Mouse (Mus musculus) CH12.LX (cell line): ENCODE measurements around the gene Yjefn3. TPM values are rescaled to one million over a fixed set of nuclear protein-coding genes. Genes with fewer than 3 reads are reported as not detected.

ENCODE experiments used
- DNase-seq: peaks from one replicate; pipeline ENCODE4 v3.0.0-alpha.2; 2013; ENCODE audit errors: extremely low read depth
- H3K27ac ChIP-seq: 2 replicates; pipeline ENCODE4 v1.5.1; 2012; ENCODE audit warnings: low read depth, mild to moderate bottlenecking, control low read depth, moderate library complexity; ENCODE audit not compliant: insufficient read depth
- H3K27me3 ChIP-seq: replicated peaks from 2 replicates; pipeline ENCODE3; 2012; ENCODE audit warnings: inconsistent platforms
- H3K36me3 ChIP-seq, 2 experiments: replicated peaks in 1 of 2; 2 replicates each; pipeline versions ENCODE3 to v1.6.1; 2012; ENCODE audit warnings: inconsistent platforms in 1 of 2, low read length in 1 of 2, mild to moderate bottlenecking in 1 of 2, mixed read lengths in 1 of 2, moderate library complexity in 1 of 2; ENCODE audit not compliant: control insufficient read depth in 1 of 2, insufficient read depth in 1 of 2
- H3K4me1 ChIP-seq, 2 experiments: 2 replicates each; pipeline ENCODE4 v1.6.1; 2012; ENCODE audit warnings: inconsistent platforms in 1 of 2, moderate library complexity in 1 of 2; ENCODE audit not compliant: insufficient read depth in 2 of 2, control insufficient read depth in 1 of 2
- H3K4me2 ChIP-seq: 2 replicates; pipeline ENCODE4 v1.6.1; 2012; ENCODE audit warnings: low read depth, mild to moderate bottlenecking, control low read depth; ENCODE audit not compliant: poor library complexity, insufficient read depth, severe bottlenecking
- H3K4me3 ChIP-seq, 3 experiments: fragments of 150-350 bp in 1 of 3; sonication (generic) in 1 of 3; replicated peaks in 1 of 3; 2 replicates each; pipeline versions ENCODE3 to v1.5.1; 2011 to 2012; ENCODE audit warnings: low read depth in 2 of 3, low read length in 2 of 3, mild to moderate bottlenecking in 2 of 3, moderate library complexity in 2 of 3, control low read depth in 1 of 3, improper control_type of control experiment in 1 of 3, inconsistent platforms in 1 of 3, mixed read lengths in 1 of 3; ENCODE audit not compliant: poor library complexity in 1 of 3
- H3K79me2 ChIP-seq: replicated peaks from 2 replicates; pipeline ENCODE4 v1.6.1; 2012; ENCODE audit warnings: mild to moderate bottlenecking, moderate library complexity; ENCODE audit not compliant: control insufficient read depth, poor library complexity, insufficient read depth, severe bottlenecking; ENCODE audit errors: extremely low read depth
- H3K9ac ChIP-seq: 2 replicates; pipeline ENCODE4 v1.6.1; 2012; ENCODE audit warnings: low read depth, mild to moderate bottlenecking, control low read depth, moderate library complexity; ENCODE audit not compliant: insufficient read depth
- H3K9me3 ChIP-seq: replicated peaks from 2 replicates; pipeline ENCODE3; 2012; ENCODE audit warnings: low read length, inconsistent platforms, mixed read lengths
- CHD1 ChIP-seq: IDR thresholded peaks from 2 replicates; pipeline ENCODE4 v1.6.1; 2012; ENCODE audit warnings: low read depth, low read length, improper control_type of control experiment, inconsistent platforms
- CTCF ChIP-seq, 2 experiments: IDR thresholded peaks in 1 of 2; conservative IDR thresholded peaks in 1 of 2; 2 replicates each; pipeline ENCODE4 v1.5.1; 2011 to 2012; ENCODE audit warnings: low read depth in 2 of 2, low read length in 2 of 2, improper control_type of control experiment in 1 of 2, inconsistent platforms in 1 of 2, mild to moderate bottlenecking in 1 of 2, moderate library complexity in 1 of 2
- EP300 ChIP-seq: IDR thresholded peaks from 2 replicates; pipeline ENCODE4 v1.6.1; 2011; ENCODE audit warnings: low read length, improper control_type of control experiment
- ETS1 ChIP-seq: conservative IDR thresholded peaks from 2 replicates; pipeline ENCODE4 v1.6.1; 2012; ENCODE audit warnings: low read depth, mild to moderate bottlenecking, inconsistent platforms, low read length, improper control_type of control experiment, moderate library complexity
- GABPA ChIP-seq: IDR thresholded peaks from 2 replicates; pipeline ENCODE4 v1.6.1; 2012; ENCODE audit warnings: low read depth, low read length, improper control_type of control experiment, inconsistent platforms; ENCODE audit not compliant: insufficient replicate concordance
- IRF4 ChIP-seq: IDR thresholded peaks from 2 replicates; pipeline ENCODE4 v1.6.1; 2014; ENCODE audit warnings: low read depth, mild to moderate bottlenecking, inconsistent platforms, low read length, improper control_type of control experiment
- JUND ChIP-seq: conservative IDR thresholded peaks from 2 replicates; pipeline ENCODE4 v1.6.1; 2011; ENCODE audit warnings: low read depth, low read length, improper control_type of control experiment
- KAT2A ChIP-seq: IDR thresholded peaks from 2 replicates; pipeline ENCODE4 v1.6.1; 2012; ENCODE audit warnings: low read length, improper control_type of control experiment, inconsistent platforms; ENCODE audit not compliant: insufficient replicate concordance
- MAZ ChIP-seq: IDR thresholded peaks from 2 replicates; pipeline ENCODE4 v1.6.1; 2012; ENCODE audit warnings: low read depth, mild to moderate bottlenecking, inconsistent platforms, low read length, improper control_type of control experiment, moderate library complexity
- MEF2A ChIP-seq: IDR thresholded peaks from 2 replicates; pipeline ENCODE4 v1.6.1; 2014; ENCODE audit warnings: low read depth, mild to moderate bottlenecking, inconsistent platforms, low read length, improper control_type of control experiment, borderline replicate concordance
- MXI1 ChIP-seq: IDR thresholded peaks from 2 replicates; pipeline ENCODE4 v1.6.1; 2011; ENCODE audit warnings: mild to moderate bottlenecking, low read depth, low read length, improper control_type of control experiment
- MYC ChIP-seq: IDR thresholded peaks from 2 replicates; pipeline ENCODE4 v1.6.1; 2011; ENCODE audit warnings: low read depth, mild to moderate bottlenecking, improper control_type of control experiment, low read length
- NRF1 ChIP-seq: IDR thresholded peaks from 2 replicates; pipeline ENCODE4 v1.6.1; 2014; ENCODE audit warnings: low read depth, mild to moderate bottlenecking, inconsistent platforms, low read length, improper control_type of control experiment, moderate library complexity
- PAX5 ChIP-seq: IDR thresholded peaks from 2 replicates; pipeline ENCODE4 v1.6.1; 2012; ENCODE audit warnings: low read length, inconsistent platforms, mixed read lengths
- POLR2A ChIP-seq: IDR thresholded peaks from 2 replicates; pipeline ENCODE4 v1.6.1; 2011; ENCODE audit warnings: low read depth, mild to moderate bottlenecking, improper control_type of control experiment, low read length
- POLR2AphosphoS2 ChIP-seq: IDR thresholded peaks from 2 replicates; pipeline ENCODE4 v1.6.1; 2011; ENCODE audit warnings: low read depth, low read length, improper control_type of control experiment
- RCOR1 ChIP-seq: conservative IDR thresholded peaks from 2 replicates; pipeline ENCODE4 v1.6.1; 2012; ENCODE audit warnings: low read depth, mild to moderate bottlenecking, inconsistent platforms, low read length, improper control_type of control experiment
- SIN3A ChIP-seq: IDR thresholded peaks from 2 replicates; pipeline ENCODE4 v1.6.1; 2012; ENCODE audit warnings: low read length, improper control_type of control experiment, inconsistent platforms
- SMC3 ChIP-seq: IDR thresholded peaks from 2 replicates; pipeline ENCODE4 v1.6.1; 2011; ENCODE audit warnings: low read depth, low read length, improper control_type of control experiment
- TBP ChIP-seq: conservative IDR thresholded peaks from 2 replicates; pipeline ENCODE4 v1.6.1; 2011; ENCODE audit warnings: low read depth, low read length, improper control_type of control experiment
- TCF12 ChIP-seq: IDR thresholded peaks from 2 replicates; pipeline ENCODE4 v1.6.1; 2014; ENCODE audit warnings: low read depth, mild to moderate bottlenecking, inconsistent platforms, low read length, improper control_type of control experiment
- UBTF ChIP-seq: IDR thresholded peaks from 2 replicates; pipeline ENCODE4 v1.6.1; 2012; ENCODE audit warnings: low read depth, mild to moderate bottlenecking, inconsistent platforms, low read length, improper control_type of control experiment, moderate library complexity
- ZC3H11A ChIP-seq: IDR thresholded peaks from 2 replicates; pipeline ENCODE4 v1.6.1; 2012; ENCODE audit warnings: low read depth, mild to moderate bottlenecking, inconsistent platforms, low read length, improper control_type of control experiment
- ZKSCAN1 ChIP-seq: IDR thresholded peaks from 2 replicates; pipeline ENCODE4 v1.6.1; 2012; ENCODE audit warnings: low read depth, inconsistent platforms, low read length, improper control_type of control experiment, borderline replicate concordance
- ZMIZ1 ChIP-seq: IDR thresholded peaks from 2 replicates; pipeline ENCODE4 v1.6.1; 2012; ENCODE audit warnings: low read depth, mild to moderate bottlenecking, inconsistent platforms, low read length, improper control_type of control experiment
- dilution Hi-C: fragments of 300-500 bp; cut with MboI; formaldehyde crosslinking; loops from 2 replicates; pipeline ENCODE4 v1.14.3; 2020; ENCODE audit warnings: low sequenced_read_pairs; ENCODE audit not compliant: extremely low pct_unique_long_range_greater_than_20kb, extremely low pct_ligation_motif_present
- in situ Hi-C: fragments of 300-500 bp; cut with MboI; formaldehyde crosslinking; loops from 3 replicates; pipeline ENCODE4 v1.14.3; 2019; ENCODE audit warnings: low sequenced_read_pairs, low pct_ligation_motif_present, low pct_unique_long_range_greater_than_20kb, mixed read lengths
- polyA plus RNA-seq: library from polyadenylated mRNA; unstranded; fragments of >175 nt; gene quantifications from 2 replicates; pipeline ENCODE4 v1.2.1, GENCODE M21; 2012; ENCODE audit warnings: low read depth; ENCODE audit not compliant: insufficient read length
- total RNA-seq, 2 experiments: library from RNA; depleted of rRNA; stranded (reverse); fragments of 300-350 nt in 1 of 2; fragments of >200 nt in 1 of 2; gene quantifications; 2 replicates each; pipeline ENCODE4 v1.2.3; 2012 to 2014

Gene Yjefn3
- total and polyA plus RNA-seq, 3 experiments = 3.3 to 10.5 (median 8.0) TPM

GRCm38 (mm10) chr8:69897857-69898256 is 4.7 kb downstream of the Yjefn3 start:
- Histone ChIP-seq H3K9me3 (no peaks in the 10 kb centered on the region), H3K4me2 (no peak overlapping the region), H3K79me2 (peaks cover 47% of the 10 kb centered on the region), H3K4me3 (no peak overlapping the region), H3K27me3 (no peaks in the 10 kb centered on the region), H3K36me3 (peaks cover 32 to 70% of the 10 kb centered on the region in 2 experiments), H3K27ac (no peak overlapping the region), H3K9ac (no peak overlapping the region), H3K4me1 (peaks cover 18 to 52% of the 10 kb centered on the region in 2 experiments)
- TF ChIP-seq UBTF (no peak), IRF4 (no peak), NRF1 (no peak), MEF2A (no peak), MAZ (no peak), ETS1 (no peak), SIN3A (no peak), CTCF (conservative IDR thresholded peaks at IDR 0.05 in 1 of 2, IDR thresholded peaks at IDR 0.05 in 1 of 2; ENCODE audit: low read depth in 2 of 2, low read length in 2 of 2) (no peak), ZC3H11A (no peak), ZKSCAN1 (no peak), JUND (no peak), TBP (no peak), CHD1 (no peak), ZMIZ1 (no peak), EP300 (no peak), GABPA (no peak), POLR2A (no peak), SMC3 (no peak), MXI1 (no peak)
- dilution Hi-C loops (no loop called here), in situ Hi-C loops (no loop called here)
- DNase-seq = no peak

- no peak overlapping the region for H3K27ac ChIP-seq
- no peak overlapping the region for H3K4me3 ChIP-seq
- no peaks in the 10 kb centered on the region for H3K9me3 ChIP-seq
- no peak overlapping the region; the same call in 1 of the 2 replicates for H3K4me2 ChIP-seq
- dilution Hi-C loops (no loop called here), in situ Hi-C loops (no loop called here)
- no peak overlapping the region for H3K9ac ChIP-seq
- no peak for DNase-seq
- H3K79me2 ChIP-seq = peaks cover 47% of the 10 kb centered on the region
- H3K4me1 ChIP-seq = peaks cover 18 to 52% of the 10 kb centered on the region in 2 experiments
- peaks cover 43 to 89% of the 10 kb centered on the region in 2 experiments for H3K36me3 ChIP-seq
- H3K27me3 ChIP-seq = no peaks in the 10 kb centered on the region
- TF ChIP-seq MEF2A (no peak), TBP (peak; percentile 96), ZKSCAN1 (no peak), UBTF (peak; percentile 99), RCOR1 (no peak), PAX5 (no peak), ZMIZ1 (no peak), POLR2AphosphoS2 (no peak), KAT2A (no peak), POLR2A (0 out of 2 replicates have a peak, but pooled peaks have one; percentile 25), TCF12 (no peak), MAZ (no peak), MYC (no peak), NRF1 (peak; percentile 14; the same call in 1 of the 2 replicates), IRF4 (peak; percentile 13; the same call in 1 of the 2 replicates)
Measured at GRCm38 (mm10) chr8:69895772-69896451, 6.6 kb downstream of the Yjefn3 start.
